Mouse (Mus musculus) liver, adult 2 months (tissue): ENCODE measurements at regions not wholly inside any gene's neighbourhood (a gene's known extent, or its start where the extent isn't known, plus 50 kb on each side); places are given as distances from the start of the nearest gene placed in this dataset.

ENCODE experiments used
- DNase-seq: peaks from one replicate; pipeline ENCODE4 v3.0.0-alpha.2; 2011; ENCODE audit warnings: low read depth, low spot score; ENCODE audit errors: extremely low read depth
- H3K27ac ChIP-seq: fragments of 200-500 bp; replicated peaks from 2 replicates; pipeline ENCODE4 v1.5.1; 2012; ENCODE audit warnings: low read depth, mild to moderate bottlenecking, control low read depth, inconsistent platforms, low read length; ENCODE audit not compliant: insufficient read depth
- H3K27me3 ChIP-seq: fragments of 200-500 bp; 2 replicates; pipeline ENCODE4 v1.6.1; 2012; ENCODE audit warnings: mild to moderate bottlenecking, moderate library complexity, low read length, inconsistent platforms; ENCODE audit not compliant: control insufficient read depth, insufficient read depth
- H3K36me3 ChIP-seq: fragments of 200-500 bp; 2 replicates; pipeline ENCODE4 v1.6.1; 2012; ENCODE audit warnings: low read length, inconsistent platforms; ENCODE audit not compliant: control insufficient read depth, insufficient read depth
- H3K4me1 ChIP-seq: fragments of 200-500 bp; 2 replicates; pipeline ENCODE4 v1.6.1; 2011; ENCODE audit warnings: low read length; ENCODE audit not compliant: control insufficient read depth, insufficient read depth
- H3K4me3 ChIP-seq: fragments of 200-500 bp; 2 replicates; pipeline ENCODE4 v1.5.1; 2011; ENCODE audit warnings: low read depth, mild to moderate bottlenecking, control low read depth, low read length, moderate library complexity; ENCODE audit not compliant: insufficient read depth
- H3K79me2 ChIP-seq: fragments of 200-500 bp; 2 replicates; pipeline ENCODE4 v1.6.1; 2012; ENCODE audit warnings: inconsistent platforms, mild to moderate bottlenecking, low read length, moderate library complexity; ENCODE audit not compliant: control insufficient read depth, insufficient read depth
- H3K9ac ChIP-seq: fragments of 200-500 bp; 2 replicates; pipeline ENCODE4 v1.6.1; 2012; ENCODE audit warnings: low read depth, mild to moderate bottlenecking, control low read depth, inconsistent platforms, low read length
- CTCF ChIP-seq: fragments of 200-500 bp; IDR thresholded peaks from 2 replicates; pipeline ENCODE4 v1.5.1; 2011; ENCODE audit warnings: low read depth, low read length, control low read depth
- POLR2A ChIP-seq: fragments of 200-500 bp; IDR thresholded peaks from 2 replicates; pipeline ENCODE4 v1.6.1; 2011; ENCODE audit warnings: low read length, control low read depth; ENCODE audit not compliant: insufficient read depth; ENCODE audit errors: extremely low read depth
- WGBS: fragments of 180-500 bp; shearing (Covaris S2); methylation state at CpG from one replicate; pipeline ENCODE4 v1.1.7; 2018; 5-methylcytosine and 5-hydroxymethylcytosine counted together

DNA sequence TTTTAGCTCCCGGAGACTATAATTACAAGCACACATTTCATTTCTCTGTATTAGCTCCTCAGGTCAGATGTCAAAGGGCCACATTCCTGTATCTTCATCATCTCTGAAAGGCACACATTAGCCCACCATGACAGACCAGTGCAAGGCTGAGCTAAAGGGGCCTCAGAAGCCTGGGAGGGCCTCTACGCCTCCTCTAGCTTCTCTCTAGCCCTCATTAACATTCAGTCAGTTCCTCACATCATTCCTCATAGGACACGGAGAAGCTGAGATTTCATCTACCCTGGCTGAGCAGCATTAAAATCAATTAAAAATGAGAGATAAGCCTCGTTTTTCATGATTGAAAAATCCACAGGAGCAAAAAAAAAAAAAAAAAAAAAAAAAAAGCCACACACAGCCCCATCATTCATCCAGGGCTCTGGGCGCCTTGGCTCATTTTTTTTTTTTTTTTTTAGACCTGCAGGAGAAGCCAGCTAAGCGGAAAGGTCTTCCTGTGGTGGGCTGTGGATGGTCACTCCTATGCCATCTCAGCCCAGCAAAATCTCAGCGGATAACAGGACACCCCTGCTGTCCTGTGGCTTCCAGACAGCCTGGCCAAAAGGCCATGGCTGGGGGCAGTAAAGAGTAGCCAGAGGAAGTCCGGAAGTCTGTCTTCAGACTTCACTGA is 82.5 kb downstream of the Rhob start:
- WGBS = 82% methylated on average over 8 of the region's 8 CpGs
- TF ChIP-seq CTCF (no peak), POLR2A (no peak)
- Histone ChIP-seq H3K79me2 (no peaks in the 10 kb centered on the region), H3K9ac (no peak overlapping the region), H3K4me3 (no peak overlapping the region), H3K36me3 (no peaks in the 10 kb centered on the region), H3K27ac (no peak overlapping the region), H3K4me1 (no peaks in the 10 kb centered on the region), H3K27me3 (no peaks in the 10 kb centered on the region)
- no peak for DNase-seq

GRCm38 (mm10) chr12:8412125-8412524 is 87.7 kb downstream of the Rhob start:
- no peak overlapping the region for H3K4me3 ChIP-seq
- 93% methylated on average over 2 of the region's 2 CpGs for WGBS
- TF ChIP-seq CTCF (no peak), POLR2A (no peak)
- no peaks in the 10 kb centered on the region for H3K36me3 ChIP-seq
- H3K79me2 ChIP-seq = no peaks in the 10 kb centered on the region
- no peak overlapping the region for H3K9ac ChIP-seq
- no peaks in the 10 kb centered on the region for H3K27me3 ChIP-seq
- no peak for DNase-seq
- H3K4me1 ChIP-seq = no peaks in the 10 kb centered on the region
- no peak overlapping the region for H3K27ac ChIP-seq

DNA sequence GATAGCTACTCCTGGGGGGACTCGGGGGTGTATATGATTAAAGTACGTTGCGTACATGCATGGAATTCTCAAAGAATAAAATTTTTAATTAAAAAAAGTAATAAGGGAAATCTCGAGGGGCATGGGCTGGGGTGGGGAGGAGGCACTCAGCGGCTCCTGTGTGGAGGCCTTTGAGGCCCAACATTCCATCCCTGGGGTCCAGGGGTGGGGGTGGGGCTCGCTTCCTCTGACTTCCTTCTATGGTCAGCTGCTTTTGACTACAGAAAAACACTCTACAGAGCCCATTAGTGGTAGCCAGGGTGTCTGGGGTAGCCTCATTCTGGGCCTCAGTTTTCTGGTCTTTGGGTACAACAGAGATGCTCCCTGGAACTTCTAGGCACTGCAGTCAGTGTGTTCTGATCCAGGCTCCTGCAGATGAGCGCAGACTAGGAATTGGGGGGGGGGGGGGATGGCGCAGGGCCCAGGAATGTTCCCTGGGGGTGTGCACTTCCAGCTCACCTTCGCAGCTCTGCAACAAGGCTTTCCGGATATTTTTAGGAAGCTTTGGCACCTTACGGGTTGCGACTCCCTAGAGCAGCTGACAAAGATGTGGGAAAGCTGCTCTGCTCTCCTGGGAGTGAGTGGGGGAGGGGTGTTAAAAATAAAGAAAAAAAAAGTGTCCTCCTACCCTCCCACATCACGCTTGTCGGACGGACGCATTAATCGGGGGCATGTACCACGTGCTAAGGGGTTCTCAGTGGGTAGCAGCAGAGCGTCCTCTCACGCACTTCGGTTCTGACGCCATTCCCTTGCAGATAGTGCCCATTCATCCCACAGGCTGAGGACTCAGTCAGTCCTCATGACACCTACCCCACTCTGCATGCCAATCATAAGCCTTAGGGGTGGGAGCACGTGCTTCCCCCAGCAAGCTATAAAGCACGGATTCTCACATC is 89.1 kb downstream of the Rhob start:
- H3K4me1 ChIP-seq = no peaks in the 10 kb centered on the region
- H3K27me3 ChIP-seq = no peaks in the 10 kb centered on the region
- no peak overlapping the region for H3K27ac ChIP-seq
- no peaks in the 10 kb centered on the region for H3K79me2 ChIP-seq
- H3K4me3 ChIP-seq = no peak overlapping the region
- no peak for DNase-seq
- 79% methylated on average over 24 of the region's 24 CpGs for WGBS
- no peak for TF ChIP-seq POLR2A
- TF ChIP-seq CTCF = no peak
- H3K9ac ChIP-seq = no peak overlapping the region
- H3K36me3 ChIP-seq = no peaks in the 10 kb centered on the region

DNA sequence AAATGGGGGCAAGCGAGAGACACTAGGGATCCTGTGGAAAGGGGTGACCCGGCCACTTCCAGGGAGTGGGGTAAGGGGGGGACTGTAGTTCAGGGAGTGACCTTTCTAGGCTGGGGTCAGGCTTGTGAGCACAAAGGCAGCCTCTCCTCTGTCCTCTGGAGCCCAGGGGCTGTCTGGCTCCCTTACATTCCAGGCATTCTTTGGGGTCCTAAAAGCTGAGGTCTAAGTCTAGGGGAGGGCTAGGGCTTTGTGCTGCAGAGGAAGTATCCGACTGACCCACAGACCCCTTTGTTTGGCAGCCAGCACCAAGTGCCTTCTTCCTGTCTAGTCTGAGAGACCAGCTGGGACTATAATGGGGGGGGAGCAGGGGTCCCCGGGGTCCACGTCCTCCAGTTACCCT is 88.9 kb downstream of the Hs1bp3 start:
- TF ChIP-seq CTCF = no peak
- TF ChIP-seq POLR2A = no peak
- no peak overlapping the region for H3K4me3 ChIP-seq
- DNase-seq = no peak
- H3K36me3 ChIP-seq = no peaks in the 10 kb centered on the region
- H3K4me1 ChIP-seq = no peaks in the 10 kb centered on the region; the same call in 1 of the 2 replicates
- 75% methylated on average over 5 of the region's 5 CpGs for WGBS
- H3K9ac ChIP-seq = no peak overlapping the region
- no peaks in the 10 kb centered on the region for H3K79me2 ChIP-seq
- no peaks in the 10 kb centered on the region for H3K27me3 ChIP-seq
- no peak overlapping the region for H3K27ac ChIP-seq

- no peak for TF ChIP-seq POLR2A
- no peak for TF ChIP-seq CTCF
- Histone ChIP-seq H3K4me3 (no peak overlapping the region), H3K27me3 (no peaks in the 10 kb centered on the region), H3K27ac (no peak overlapping the region), H3K4me1 (no peaks in the 10 kb centered on the region; the same call in 1 of the 2 replicates), H3K9ac (no peak overlapping the region), H3K36me3 (no peaks in the 10 kb centered on the region), H3K79me2 (no peaks in the 10 kb centered on the region)
- 94% methylated on average over 2 of the region's 2 CpGs for WGBS
- DNase-seq = peak; percentile 44
These were observed 88.1 kb downstream of the Hs1bp3 start for GRCm38 (mm10) chr12:8401376-8401775.
